Comparison of ENCODE assay signal across 19 mouse cellular contexts in genomic region chr2:136308743-136309142, GRCm38 (mm10).
A peak's percentile ranks its signal among the peaks of the same experiment; 100 is the strongest.
DNase-seq lines count a peak whose midpoint lies in the region; ATAC-seq and TF ChIP-seq lines count a peak whose summit lies in the region.
"Had no signal": no experiment of that assay in that cellular context is flagged by ENCODE, and none has a peak within 500 bp of the region (broad histone marks: within the 10 kb centered on the region; RNA-seq: fewer than 3 reads in every experiment).

No protein-coding gene starts in this region.

- peak; percentile 23 for DNase-seq in layer of hippocampus, adult 9-11 months
- no peak for DNase-seq in layer of hippocampus, postnatal 14 days (ENCODE audit: low spot score in 2 of 2)
- DNase-seq in right cerebral cortex, adult 18-20 months, result peak; percentile 16
- DNase-seq in right cerebral cortex, postnatal 14 days, result no peak
- DNase-seq in spleen, postnatal 36 days (ENCODE audit: low spot score in 2 of 2), result no peak
- DNase-seq: cerebellum, adult 9-11 months; gastrocnemius, postnatal 14 days; heart, adult 18-20 months; heart, postnatal 36 days; kidney, adult 9 months; lung, postnatal 10 days; right cerebral cortex, postnatal 4 days had no signal

- H3K27me3 ChIP-seq in forebrain, embryonic 12.5 days, result no peaks in the 10 kb centered on the region
- no peaks in the 10 kb centered on the region for H3K27me3 ChIP-seq in forebrain, embryonic 16.5 days (replicated peaks; ENCODE audit: control insufficient read depth, insufficient read depth, low read length)
- H3K27me3 ChIP-seq in intestine, postnatal 0 days (replicated peaks; ENCODE audit: control insufficient read depth, insufficient read depth, low read length), result no peaks in the 10 kb centered on the region
- H3K27me3 ChIP-seq: limb, embryonic 15.5 days; liver, embryonic 15.5 days had no signal

- 82% methylated on average over 4 of the region's 4 CpGs for WGBS in forebrain, embryonic 12.5 days
- 79% methylated on average over 4 of the region's 4 CpGs for WGBS in forebrain, embryonic 16.5 days
- 84% methylated on average over 4 of the region's 4 CpGs for WGBS in intestine, postnatal 0 days

- H3K9ac ChIP-seq in forebrain, embryonic 12.5 days, result no peak overlapping the region
- no peak overlapping the region for H3K9ac ChIP-seq in forebrain, embryonic 16.5 days (replicated peaks; ENCODE audit: low read depth, low read length)
- H3K9ac ChIP-seq in intestine, postnatal 0 days (ENCODE audit: low read depth, low read length), result no peak overlapping the region
- H3K9ac ChIP-seq: limb, embryonic 15.5 days; liver, embryonic 15.5 days had no signal

- no peak for TF ChIP-seq CTCF in intestine, postnatal 0 days (IDR thresholded peaks at IDR 0.05; ENCODE audit: low read depth)

- ATAC-seq in forebrain, embryonic 12.5 days (ENCODE audit: low FRiP score), result peak; percentile 63
- ATAC-seq in forebrain, embryonic 16.5 days, result no peak
- ATAC-seq in intestine, postnatal 0 days, result no peak

- H3K9me3 ChIP-seq in forebrain, embryonic 12.5 days, result no peaks in the 10 kb centered on the region
- H3K9me3 ChIP-seq in forebrain, embryonic 16.5 days (ENCODE audit: control insufficient read depth, low read length), result no peaks in the 10 kb centered on the region
- no peaks in the 10 kb centered on the region for H3K9me3 ChIP-seq in intestine, postnatal 0 days (ENCODE audit: control insufficient read depth)
- H3K9me3 ChIP-seq: limb, embryonic 15.5 days; liver, embryonic 15.5 days had no signal

- peaks cover 4% of the 10 kb centered on the region; the same call in 1 of the 2 replicates for H3K4me1 ChIP-seq in forebrain, embryonic 12.5 days
- no peaks in the 10 kb centered on the region for H3K4me1 ChIP-seq in forebrain, embryonic 16.5 days (replicated peaks; ENCODE audit: control insufficient read depth, insufficient read depth, low read length)
- no peaks in the 10 kb centered on the region for H3K4me1 ChIP-seq in intestine, postnatal 0 days (replicated peaks; ENCODE audit: control insufficient read depth, insufficient read depth, low read length)
- H3K4me1 ChIP-seq: limb, embryonic 15.5 days; liver, embryonic 15.5 days had no signal

- H3K36me3 ChIP-seq in forebrain, embryonic 12.5 days (replicated peaks), result no peaks in the 10 kb centered on the region
- no peaks in the 10 kb centered on the region for H3K36me3 ChIP-seq in forebrain, embryonic 16.5 days (ENCODE audit: control insufficient read depth, insufficient read depth)
- no peaks in the 10 kb centered on the region for H3K36me3 ChIP-seq in intestine, postnatal 0 days (ENCODE audit: control insufficient read depth, insufficient read depth)
- H3K36me3 ChIP-seq: G1E; limb, embryonic 15.5 days; liver, embryonic 15.5 days had no signal

- H3K27ac ChIP-seq in forebrain, embryonic 12.5 days, result 0 out of 2 replicates have a peak overlapping the region, but pooled peaks have one; percentile 10
- no peak overlapping the region for H3K27ac ChIP-seq in forebrain, embryonic 16.5 days (ENCODE audit: low read length)
- H3K27ac ChIP-seq in intestine, postnatal 0 days (ENCODE audit: low read depth, low read length), result no peak overlapping the region
- H3K27ac ChIP-seq: limb, embryonic 15.5 days; liver, embryonic 15.5 days; stomach, postnatal 0 days had no signal

- H3K4me2 ChIP-seq in forebrain, embryonic 12.5 days, result no peak overlapping the region
- no peak overlapping the region for H3K4me2 ChIP-seq in forebrain, embryonic 16.5 days (ENCODE audit: low read length)
- H3K4me2 ChIP-seq in intestine, postnatal 0 days (replicated peaks; ENCODE audit: low read depth), result no peak overlapping the region
- H3K4me2 ChIP-seq: limb, embryonic 15.5 days; liver, embryonic 15.5 days had no signal

- H3K4me3 ChIP-seq in forebrain, embryonic 12.5 days (replicated peaks), result no peak overlapping the region
- H3K4me3 ChIP-seq in forebrain, embryonic 16.5 days (replicated peaks; ENCODE audit: low read length), result no peak overlapping the region
- H3K4me3 ChIP-seq in intestine, postnatal 0 days (ENCODE audit: low read depth, low read length), result no peak overlapping the region
- H3K4me3 ChIP-seq: limb, embryonic 15.5 days; liver, embryonic 15.5 days had no signal

Comparison
In these comparisons a context has a peak if more than half of its experiments do, and no peak if none do; other contexts are left out.
1. DNase-seq: peak in layer of hippocampus, adult 9-11 months (single experiment) and right cerebral cortex, adult 18-20 months (single experiment); none in layer of hippocampus, postnatal 14 days (0 of 2), right cerebral cortex, postnatal 14 days (single experiment) and spleen, postnatal 36 days (0 of 2).